Mouse (Mus musculus): ENCODE data around the gene Rbms3. TPM values are rescaled to one million over a fixed set of nuclear protein-coding genes. Genes with fewer than 3 reads are reported as not detected.

The Rbms3 gene
- polyA plus RNA-seq, 1 experiment from 2014 or later, result 38.3 TPM

- no peaks in the 10 kb centered on the region for H3K27me3 ChIP-seq (ENCODE audit: control insufficient read depth, insufficient read depth, low read length)
- H3K4me1 ChIP-seq (ENCODE audit: control insufficient read depth, insufficient read depth, low read length), result peaks cover 1% of the 10 kb centered on the region; the same call in 1 of the 2 replicates
- no peaks in the 10 kb centered on the region for H3K9me3 ChIP-seq (replicated peaks; ENCODE audit: control insufficient read depth, low read length)
- H3K4me2 ChIP-seq (ENCODE audit: low read depth, low read length), result no peak overlapping the region
- WGBS, result 54% methylated on average over 6 of the region's 6 CpGs
- H3K9ac ChIP-seq (ENCODE audit: low read length), result no peak overlapping the region
- H3K36me3 ChIP-seq (ENCODE audit: control insufficient read depth, insufficient read depth), result no peaks in the 10 kb centered on the region; the same call in 1 of the 2 replicates
- H3K27ac ChIP-seq (ENCODE audit: low read length), result no peak overlapping the region
- no peak overlapping the region for H3K4me3 ChIP-seq (ENCODE audit: low read length)
- ATAC-seq (replicated peaks; ENCODE audit: extremely low read depth, insufficient read depth, low FRiP score), result no peak
Observed at GRCm38 (mm10) chr9:117205395-117205794, 424.3 kb downstream of the Rbms3 start.

- WGBS, result 73% methylated on average over 7 of the region's 7 CpGs
- H3K27ac ChIP-seq (ENCODE audit: low read length), result no peak overlapping the region
- H3K4me1 ChIP-seq (ENCODE audit: control insufficient read depth, insufficient read depth, low read length), result peaks cover 7% of the 10 kb centered on the region; the same call in 1 of the 2 replicates
- H3K4me2 ChIP-seq (ENCODE audit: low read depth, low read length), result no peak overlapping the region
- H3K9me3 ChIP-seq (replicated peaks; ENCODE audit: control insufficient read depth, low read length), result no peaks in the 10 kb centered on the region
- no peak for ATAC-seq (replicated peaks; ENCODE audit: extremely low read depth, insufficient read depth, low FRiP score)
- H3K36me3 ChIP-seq (ENCODE audit: control insufficient read depth, insufficient read depth), result no peaks in the 10 kb centered on the region; the same call in 1 of the 2 replicates
- H3K27me3 ChIP-seq (ENCODE audit: control insufficient read depth, insufficient read depth, low read length), result no peaks in the 10 kb centered on the region
- no peak overlapping the region for H3K4me3 ChIP-seq (ENCODE audit: low read length)
- no peak overlapping the region for H3K9ac ChIP-seq (ENCODE audit: low read length)
Observed at GRCm38 (mm10) chr9:117200067-117200658, 429.6 kb downstream of the Rbms3 start.

GRCm38 (mm10) chr9:117197531-117197930 is 432.2 kb downstream of the Rbms3 start:
- Histone ChIP-seq H3K36me3 (ENCODE audit: control insufficient read depth, insufficient read depth) (no peaks in the 10 kb centered on the region; the same call in 1 of the 2 replicates), H3K4me2 (ENCODE audit: low read depth, low read length) (no peak overlapping the region), H3K27ac (ENCODE audit: low read length) (no peak overlapping the region), H3K9me3 (replicated peaks; ENCODE audit: control insufficient read depth, low read length) (no peaks in the 10 kb centered on the region), H3K4me3 (ENCODE audit: low read length) (no peak overlapping the region), H3K27me3 (ENCODE audit: control insufficient read depth, insufficient read depth, low read length) (no peaks in the 10 kb centered on the region), H3K9ac (ENCODE audit: low read length) (no peak overlapping the region), H3K4me1 (ENCODE audit: control insufficient read depth, insufficient read depth, low read length) (peaks cover 11% of the 10 kb centered on the region)
- WGBS, result 64% methylated on average over 3 of the region's 3 CpGs
- no peak for ATAC-seq (replicated peaks; ENCODE audit: extremely low read depth, insufficient read depth, low FRiP score)

- no peaks in the 10 kb centered on the region for H3K27me3 ChIP-seq (ENCODE audit: control insufficient read depth, insufficient read depth, low read length)
- H3K27ac ChIP-seq (ENCODE audit: low read length), result peak overlapping the region; percentile 87
- peak overlapping the region; percentile 14; the same call in 1 of the 2 replicates for H3K9ac ChIP-seq (ENCODE audit: low read length)
- peak; percentile 94 for ATAC-seq (replicated peaks; ENCODE audit: extremely low read depth, insufficient read depth, low FRiP score)
- H3K9me3 ChIP-seq (replicated peaks; ENCODE audit: control insufficient read depth, low read length), result peaks cover 3% of the 10 kb centered on the region; the same call in 1 of the 2 replicates
- WGBS, result 32% methylated on average over 14 of the region's 14 CpGs
- peak overlapping the region; percentile 45 for H3K4me2 ChIP-seq (ENCODE audit: low read depth, low read length)
- no peak overlapping the region; the same call in 1 of the 2 replicates for H3K4me3 ChIP-seq (ENCODE audit: low read length)
- 0 out of 2 replicates have a peak, but pooled peaks cover 3% of the 10 kb centered on the region for H3K36me3 ChIP-seq (ENCODE audit: control insufficient read depth, insufficient read depth)
- peaks cover 14% of the 10 kb centered on the region for H3K4me1 ChIP-seq (ENCODE audit: control insufficient read depth, insufficient read depth, low read length)
Observed at GRCm38 (mm10) chr9:117192565-117193540, 436.9 kb downstream of the Rbms3 start.

GRCm38 (mm10) chr9:117192093-117192492 is 437.6 kb downstream of the Rbms3 start:
- 44% methylated on average over 15 of the region's 15 CpGs for WGBS
- 0 out of 2 replicates have a peak overlapping the region, but pooled peaks have one; percentile 14 for H3K9ac ChIP-seq (ENCODE audit: low read length)
- peaks cover 12% of the 10 kb centered on the region for H3K4me1 ChIP-seq (ENCODE audit: control insufficient read depth, insufficient read depth, low read length)
- H3K27me3 ChIP-seq (ENCODE audit: control insufficient read depth, insufficient read depth, low read length), result no peaks in the 10 kb centered on the region
- no peak for ATAC-seq (replicated peaks; ENCODE audit: extremely low read depth, insufficient read depth, low FRiP score)
- H3K4me2 ChIP-seq (ENCODE audit: low read depth, low read length), result peak overlapping the region; percentile 45
- peaks cover 3% of the 10 kb centered on the region; the same call in 1 of the 2 replicates for H3K9me3 ChIP-seq (replicated peaks; ENCODE audit: control insufficient read depth, low read length)
- H3K4me3 ChIP-seq (ENCODE audit: low read length), result no peak overlapping the region
- 0 out of 2 replicates have a peak, but pooled peaks cover 3% of the 10 kb centered on the region for H3K36me3 ChIP-seq (ENCODE audit: control insufficient read depth, insufficient read depth)
- peak overlapping the region; percentile 87 for H3K27ac ChIP-seq (ENCODE audit: low read length)

- no peaks in the 10 kb centered on the region for H3K27me3 ChIP-seq (ENCODE audit: control insufficient read depth, insufficient read depth, low read length)
- peaks cover 3% of the 10 kb centered on the region; the same call in 1 of the 2 replicates for H3K9me3 ChIP-seq (replicated peaks; ENCODE audit: control insufficient read depth, low read length)
- no peak overlapping the region for H3K4me3 ChIP-seq (ENCODE audit: low read length)
- H3K4me2 ChIP-seq (ENCODE audit: low read depth, low read length), result no peak overlapping the region
- no peak for ATAC-seq (replicated peaks; ENCODE audit: extremely low read depth, insufficient read depth, low FRiP score)
- no peak overlapping the region for H3K27ac ChIP-seq (ENCODE audit: low read length)
- peaks cover 12% of the 10 kb centered on the region for H3K4me1 ChIP-seq (ENCODE audit: control insufficient read depth, insufficient read depth, low read length)
- WGBS, result 76% methylated on average over 3 of the region's 3 CpGs
- H3K36me3 ChIP-seq (ENCODE audit: control insufficient read depth, insufficient read depth), result 0 out of 2 replicates have a peak, but pooled peaks cover 3% of the 10 kb centered on the region
- no peak overlapping the region for H3K9ac ChIP-seq (ENCODE audit: low read length)
Observed at GRCm38 (mm10) chr9:117188406-117188805, 441.3 kb downstream of the Rbms3 start.

- no peak overlapping the region for H3K4me3 ChIP-seq (ENCODE audit: low read length)
- 80% methylated on average over 15 of the region's 15 CpGs for WGBS
- H3K36me3 ChIP-seq (ENCODE audit: control insufficient read depth, insufficient read depth), result peaks cover 7% of the 10 kb centered on the region; the same call in 1 of the 2 replicates
- peaks cover 15% of the 10 kb centered on the region for H3K4me1 ChIP-seq (ENCODE audit: control insufficient read depth, insufficient read depth, low read length)
- H3K9me3 ChIP-seq (replicated peaks; ENCODE audit: control insufficient read depth, low read length), result peaks cover 3% of the 10 kb centered on the region; the same call in 1 of the 2 replicates
- no peak for ATAC-seq (replicated peaks; ENCODE audit: extremely low read depth, insufficient read depth, low FRiP score)
- no peak overlapping the region for H3K4me2 ChIP-seq (ENCODE audit: low read depth, low read length)
- H3K9ac ChIP-seq (ENCODE audit: low read length), result no peak overlapping the region
- no peak overlapping the region for H3K27ac ChIP-seq (ENCODE audit: low read length)
- H3K27me3 ChIP-seq (ENCODE audit: control insufficient read depth, insufficient read depth, low read length), result no peaks in the 10 kb centered on the region
Observed at GRCm38 (mm10) chr9:117187116-117188034, 442.3 kb downstream of the Rbms3 start.

- Histone ChIP-seq H3K27ac (ENCODE audit: low read length) (no peak overlapping the region), H3K4me2 (ENCODE audit: low read depth, low read length) (no peak overlapping the region), H3K4me1 (ENCODE audit: control insufficient read depth, insufficient read depth, low read length) (peaks cover 35% of the 10 kb centered on the region), H3K9ac (ENCODE audit: low read length) (no peak overlapping the region), H3K27me3 (ENCODE audit: control insufficient read depth, insufficient read depth, low read length) (no peaks in the 10 kb centered on the region), H3K4me3 (ENCODE audit: low read length) (no peak overlapping the region), H3K9me3 (replicated peaks; ENCODE audit: control insufficient read depth, low read length) (no peaks in the 10 kb centered on the region), H3K36me3 (ENCODE audit: control insufficient read depth, insufficient read depth) (peaks cover 4% of the 10 kb centered on the region; the same call in 1 of the 2 replicates)
- 83% methylated on average over 7 of the region's 7 CpGs for WGBS
- no peak for ATAC-seq (replicated peaks; ENCODE audit: extremely low read depth, insufficient read depth, low FRiP score)
Observed at GRCm38 (mm10) chr9:117180658-117181057, 449.1 kb downstream of the Rbms3 start.
